Mouse (Mus musculus) neural tube, embryonic 14.5 days (tissue): ENCODE measurements around the gene Wfdc5. TPM values are rescaled to one million over a fixed set of nuclear protein-coding genes. Genes with fewer than 3 reads are reported as not detected.

ENCODE experiments used
- ATAC-seq: fragments of 200-750 bp; cut with Nextera tagmentation; 2 replicates; pipeline ENCODE4 v1.8.0; 2017; ENCODE audit warnings: low read depth, mild to moderate bottlenecking, moderate TSS enrichment, moderate library complexity
- H3K27ac ChIP-seq: fragments of 300-500 bp; sonication (generic); 2 replicates; pipeline ENCODE4 v1.5.1; 2014; ENCODE audit warnings: low read depth, mild to moderate bottlenecking, control low read depth, low read length, moderate library complexity, mixed read lengths
- H3K27me3 ChIP-seq: fragments of 300-500 bp; sonication (generic); 2 replicates; pipeline ENCODE4 v1.6.1; 2014; ENCODE audit warnings: low read length; ENCODE audit not compliant: control insufficient read depth, insufficient read depth
- H3K36me3 ChIP-seq: fragments of 300-500 bp; sonication (generic); 2 replicates; pipeline ENCODE4 v1.6.1; 2014; ENCODE audit warnings: low read length, mixed read lengths; ENCODE audit not compliant: control insufficient read depth, insufficient read depth
- H3K4me1 ChIP-seq: fragments of 300-500 bp; sonication (generic); 2 replicates; pipeline ENCODE4 v1.6.1; 2014; ENCODE audit warnings: low read length; ENCODE audit not compliant: control insufficient read depth, insufficient read depth
- H3K4me2 ChIP-seq: fragments of 300-500 bp; sonication (generic); 2 replicates; pipeline ENCODE4 v1.6.1; 2014; ENCODE audit warnings: mild to moderate bottlenecking, low read depth, low read length, control low read depth
- H3K4me3 ChIP-seq: fragments of 300-500 bp; sonication (generic); 2 replicates; pipeline ENCODE4 v1.5.1; 2014; ENCODE audit warnings: low read depth, low read length, control low read depth, mixed read lengths
- H3K9ac ChIP-seq: fragments of 300-500 bp; sonication (generic); replicated peaks from 2 replicates; pipeline ENCODE4 v1.6.1; 2014; ENCODE audit warnings: low read depth, mild to moderate bottlenecking, control low read depth, low read length, mixed read lengths
- H3K9me3 ChIP-seq: fragments of 300-500 bp; sonication (generic); 2 replicates; pipeline ENCODE4 v1.6.1; 2016; ENCODE audit warnings: low read length; ENCODE audit not compliant: control insufficient read depth
- WGBS: fragments of 180-500 bp; shearing (Covaris S2); extraction: QIAGEN DNeasy Blood & Tissue Kit; methylation state at CpG from one replicate; pipeline ENCODE4 v1.1.7; 2014; 5-methylcytosine and 5-hydroxymethylcytosine counted together
- polyA plus RNA-seq: library from polyadenylated mRNA; unstranded; fragments of >200 nt; fragmentation: Nextera tagmentation; extraction: Ambion mirVana; gene quantifications from 2 replicates; pipeline ENCODE4 v1.2.1, GENCODE M21; 2014

The Wfdc5 gene
- polyA plus RNA-seq, 1 experiment from 2014 or later, result not detected

DNA sequence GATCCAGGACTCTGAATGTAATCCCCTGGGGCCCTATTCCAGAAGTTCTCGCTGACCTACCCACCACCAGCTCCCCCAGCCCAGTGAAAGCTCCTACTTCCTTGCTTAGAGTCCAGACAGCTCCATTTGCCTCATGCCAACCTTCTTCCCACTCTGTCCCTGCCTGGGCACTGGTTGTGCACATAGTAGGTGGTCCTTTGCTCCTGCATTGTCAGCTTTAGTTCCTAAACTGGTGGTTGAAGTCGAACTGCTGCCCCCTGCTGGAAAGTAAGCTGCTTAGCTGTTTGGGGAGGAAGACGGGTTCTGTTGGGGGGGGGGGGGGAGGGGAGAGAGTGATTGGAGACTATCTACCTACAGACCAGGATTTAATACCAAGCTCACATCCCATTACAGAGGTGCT, 2.4 kb downstream of the Wfdc5 start:
- Histone ChIP-seq H3K4me3 (no peak overlapping the region), H3K9ac (no peak overlapping the region), H3K36me3 (no peaks in the 10 kb centered on the region), H3K4me2 (no peak overlapping the region), H3K4me1 (no peaks in the 10 kb centered on the region), H3K27me3 (no peaks in the 10 kb centered on the region), H3K27ac (no peak overlapping the region), H3K9me3 (no peaks in the 10 kb centered on the region)
- 35% methylated on average over 3 of the region's 3 CpGs for WGBS
- no peak for ATAC-seq

DNA sequence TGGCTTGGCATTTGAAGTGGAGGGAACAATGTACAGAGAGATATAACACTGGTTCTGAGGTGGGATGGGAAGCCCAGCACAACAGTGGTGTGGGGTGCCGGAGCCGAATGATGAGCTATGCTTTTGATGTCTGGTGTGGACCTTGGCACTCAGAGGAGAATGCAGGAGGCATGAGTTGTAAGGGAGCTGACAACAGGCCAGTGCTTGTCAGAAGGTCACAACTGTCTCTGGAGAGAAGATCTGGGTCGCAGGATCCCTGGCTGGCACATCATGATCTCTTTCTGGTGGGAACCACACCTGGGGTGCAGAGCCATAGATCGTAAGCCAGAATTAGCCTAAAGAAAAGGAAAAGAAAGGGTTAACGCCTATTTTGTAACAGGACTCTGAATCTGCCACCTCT, 4.7 kb downstream of the Wfdc5 start:
- H3K27ac ChIP-seq, result no peak overlapping the region
- no peaks in the 10 kb centered on the region for H3K36me3 ChIP-seq
- 82% methylated on average over 5 of the region's 5 CpGs for WGBS
- H3K4me3 ChIP-seq, result no peak overlapping the region
- H3K4me2 ChIP-seq, result no peak overlapping the region
- H3K27me3 ChIP-seq, result no peaks in the 10 kb centered on the region
- H3K9ac ChIP-seq, result no peak overlapping the region
- no peaks in the 10 kb centered on the region for H3K4me1 ChIP-seq
- ATAC-seq, result no peak
- H3K9me3 ChIP-seq, result no peaks in the 10 kb centered on the region

DNA sequence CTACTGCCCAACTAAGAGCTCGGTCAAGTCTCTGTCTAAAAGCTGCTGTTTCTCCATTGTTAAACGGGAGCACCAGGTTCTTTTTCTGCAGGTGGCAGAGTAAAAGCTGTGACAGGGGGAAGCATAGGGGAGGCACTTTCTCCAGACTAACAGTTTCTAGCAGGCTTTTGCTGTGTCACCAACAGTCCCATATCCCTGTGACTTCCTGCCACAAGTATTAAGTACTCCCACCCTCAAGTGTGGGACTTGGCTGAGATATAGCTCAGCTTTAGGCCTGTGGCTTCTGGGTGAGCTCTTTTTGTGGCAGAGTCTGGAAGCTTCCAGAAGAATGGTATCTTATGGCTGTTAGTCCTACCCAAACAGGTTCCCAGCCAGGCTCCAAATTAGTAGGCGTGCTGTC, 6.7 kb downstream of the Wfdc5 start:
- Histone ChIP-seq H3K27ac (no peak overlapping the region), H3K9me3 (no peaks in the 10 kb centered on the region), H3K4me2 (no peak overlapping the region), H3K4me3 (no peak overlapping the region), H3K9ac (no peak overlapping the region), H3K36me3 (no peaks in the 10 kb centered on the region), H3K27me3 (peaks cover 9% of the 10 kb centered on the region), H3K4me1 (peaks cover 3% of the 10 kb centered on the region)
- WGBS, result 83% methylated on average over 3 of the region's 3 CpGs
- no peak for ATAC-seq

GRCm38 (mm10) chr2:164174649-164175395, 7.7 kb downstream of the Wfdc5 start:
- Histone ChIP-seq H3K4me2 (no peak overlapping the region), H3K4me3 (no peak overlapping the region), H3K4me1 (peaks cover 6% of the 10 kb centered on the region), H3K36me3 (no peaks in the 10 kb centered on the region), H3K27ac (no peak overlapping the region), H3K27me3 (peaks cover 17% of the 10 kb centered on the region), H3K9me3 (no peaks in the 10 kb centered on the region), H3K9ac (no peak overlapping the region)
- no peak for ATAC-seq
- WGBS, result 78% methylated on average over 8 of the region's 8 CpGs

DNA sequence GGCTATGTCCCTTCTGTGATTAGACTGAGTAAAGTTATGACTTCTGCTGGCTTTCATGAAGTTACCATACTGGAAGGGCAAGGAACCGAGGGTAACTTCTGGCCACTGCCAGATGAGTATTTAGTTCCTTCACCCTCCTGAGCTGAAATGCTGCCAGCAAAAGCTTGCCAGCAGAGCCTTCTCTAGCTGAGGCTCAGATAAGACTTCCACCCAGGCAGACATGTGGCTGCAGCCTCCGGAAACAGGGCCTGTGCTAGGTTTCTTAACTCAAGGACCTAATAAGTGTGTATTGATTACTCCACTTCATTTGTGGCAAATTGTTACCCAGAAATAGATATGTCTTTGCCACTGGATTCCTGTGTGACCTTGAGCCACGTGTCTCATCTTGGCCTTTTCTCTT, 9.1 kb downstream of the Wfdc5 start:
- Histone ChIP-seq H3K27ac (no peak overlapping the region), H3K36me3 (no peaks in the 10 kb centered on the region), H3K4me3 (no peak overlapping the region), H3K9ac (no peak overlapping the region), H3K4me2 (no peak overlapping the region), H3K4me1 (peaks cover 7% of the 10 kb centered on the region), H3K27me3 (peaks cover 31% of the 10 kb centered on the region), H3K9me3 (no peaks in the 10 kb centered on the region)
- ATAC-seq, result no peak
- WGBS, result 79% methylated on average over 3 of the region's 3 CpGs

GRCm38 (mm10) chr2:164170902-164171301, 11.6 kb downstream of the Wfdc5 start, which contains the start of gene Kcns1:
Gene Kcns1 (minus strand): TSS chr2:164171113.
- no peaks in the 10 kb centered on the region for H3K9me3 ChIP-seq
- WGBS, result under 1% methylated on average over 29 of the region's 29 CpGs
- H3K27me3 ChIP-seq, result peaks cover 53% of the 10 kb centered on the region
- H3K4me1 ChIP-seq, result peaks cover 13% of the 10 kb centered on the region
- H3K4me2 ChIP-seq, result peak within 1 kb of the TSS; percentile 54
- peak within 1 kb of the TSS; percentile 48 for H3K9ac ChIP-seq
- H3K27ac ChIP-seq, result no peak within 1 kb of the TSS
- ATAC-seq, result no peak
- peak within 1 kb of the TSS; percentile 31 for H3K4me3 ChIP-seq
- no peaks in the 10 kb centered on the region for H3K36me3 ChIP-seq

DNA sequence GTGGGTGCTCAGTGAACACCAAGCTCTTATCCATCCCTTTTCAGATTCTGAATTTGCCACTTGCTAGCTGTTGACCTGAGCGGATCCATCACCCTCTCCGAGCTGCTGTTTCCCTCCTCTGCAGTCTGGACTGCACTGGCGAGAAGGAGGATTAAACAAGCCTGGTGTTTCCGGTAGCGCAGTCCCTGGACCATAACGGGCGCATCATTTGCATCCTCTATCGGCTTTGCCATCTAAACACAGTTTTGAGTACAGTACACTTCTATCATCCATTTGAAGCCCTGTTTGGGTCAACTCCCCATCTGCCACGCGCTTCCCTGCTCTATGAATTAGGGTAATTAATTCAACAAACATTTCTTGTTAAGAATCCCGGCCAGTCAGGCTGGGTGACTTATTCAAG, 12.2 kb downstream of the Wfdc5 start:
- H3K9me3 ChIP-seq, result no peaks in the 10 kb centered on the region
- H3K4me1 ChIP-seq, result peaks cover 13% of the 10 kb centered on the region
- peaks cover 53% of the 10 kb centered on the region for H3K27me3 ChIP-seq
- WGBS, result 6% methylated on average over 11 of the region's 11 CpGs
- H3K4me3 ChIP-seq, result peak overlapping the region; percentile 31
- H3K27ac ChIP-seq, result no peak overlapping the region
- ATAC-seq, result no peak
- H3K4me2 ChIP-seq, result peak overlapping the region; percentile 54; the same call in 1 of the 2 replicates
- H3K36me3 ChIP-seq, result no peaks in the 10 kb centered on the region
- H3K9ac ChIP-seq, result no peak overlapping the region

GRCm38 (mm10) chr2:164168571-164168946, 14.0 kb downstream of the Wfdc5 start:
- Histone ChIP-seq H3K9ac (0 out of 2 replicates have a peak overlapping the region, but pooled peaks have one; percentile 11), H3K27me3 (peaks cover 53% of the 10 kb centered on the region), H3K36me3 (no peaks in the 10 kb centered on the region), H3K4me2 (peak overlapping the region; percentile 53), H3K4me3 (peak overlapping the region; percentile 32), H3K4me1 (peaks cover 13% of the 10 kb centered on the region), H3K27ac (no peak overlapping the region), H3K9me3 (no peaks in the 10 kb centered on the region)
- WGBS, result 15% methylated on average over 37 of the region's 42 CpGs
- ATAC-seq, result peak; percentile 65

- peak overlapping the region; percentile 53 for H3K4me2 ChIP-seq
- peaks cover 53% of the 10 kb centered on the region for H3K27me3 ChIP-seq
- no peak overlapping the region for H3K27ac ChIP-seq
- peak; percentile 73 for ATAC-seq
- no peaks in the 10 kb centered on the region for H3K9me3 ChIP-seq
- 10% methylated on average over 84 of the region's 90 CpGs for WGBS
- peak overlapping the region; percentile 11; the same call in 1 of the 2 replicates for H3K9ac ChIP-seq
- H3K4me3 ChIP-seq, result peak overlapping the region; percentile 32
- H3K4me1 ChIP-seq, result peaks cover 13% of the 10 kb centered on the region
- H3K36me3 ChIP-seq, result no peaks in the 10 kb centered on the region
Observed at GRCm38 (mm10) chr2:164167752-164168570, 14.6 kb downstream of the Wfdc5 start.
